Mouse (Mus musculus) retina, postnatal 7 days (tissue): ENCODE results near the gene Nedd9.

Source experiments
- DNase-seq: peaks from one replicate; pipeline ENCODE4 v3.0.0-alpha.2; 2012; ENCODE audit warnings: low read depth, low spot score

Gene Nedd9

DNA sequence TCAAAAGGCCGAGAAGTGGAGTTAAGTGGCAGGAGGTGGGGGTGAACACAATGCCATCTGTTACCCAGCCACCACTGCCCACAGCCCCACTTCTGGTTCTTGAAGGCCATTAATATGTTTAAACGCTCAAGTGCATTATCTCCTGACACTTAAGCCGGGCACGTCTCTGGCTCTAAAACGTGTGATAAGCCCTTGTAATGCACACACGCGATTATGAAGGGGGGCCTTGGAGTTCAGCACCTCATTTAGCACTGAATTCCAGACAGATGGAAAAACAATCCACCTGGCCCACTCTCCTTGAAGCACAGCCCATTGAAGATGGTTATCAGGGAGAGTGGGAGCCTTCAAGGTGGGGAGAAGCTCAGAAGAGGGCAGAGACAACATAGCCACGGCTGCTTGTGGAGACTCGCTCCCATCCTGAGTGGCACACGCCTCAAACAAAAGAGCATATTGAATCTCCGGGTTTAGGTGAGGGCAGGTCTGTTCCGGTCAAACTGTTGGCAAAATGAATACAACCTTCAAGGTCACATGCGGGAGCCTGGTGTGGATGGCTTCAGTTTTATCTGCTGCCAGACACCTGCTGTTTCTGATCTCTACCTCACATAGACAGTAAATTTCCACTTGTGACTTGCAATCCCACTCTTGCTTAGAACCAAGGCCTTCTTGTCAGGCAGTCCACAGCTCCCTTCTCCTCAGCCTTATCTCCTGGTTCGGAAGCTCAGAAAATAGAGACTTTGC is 30.7 kb downstream of the Nedd9 start:
- peak; percentile 29 for DNase-seq

- DNase-seq: no peak
Observed at GRCm38 (mm10) chr13:41453227-41454193, 33.7 kb downstream of the Nedd9 start.

GRCm38 (mm10) chr13:41450821-41451220 is 36.3 kb downstream of the Nedd9 start:
- DNase-seq: no peak

DNA sequence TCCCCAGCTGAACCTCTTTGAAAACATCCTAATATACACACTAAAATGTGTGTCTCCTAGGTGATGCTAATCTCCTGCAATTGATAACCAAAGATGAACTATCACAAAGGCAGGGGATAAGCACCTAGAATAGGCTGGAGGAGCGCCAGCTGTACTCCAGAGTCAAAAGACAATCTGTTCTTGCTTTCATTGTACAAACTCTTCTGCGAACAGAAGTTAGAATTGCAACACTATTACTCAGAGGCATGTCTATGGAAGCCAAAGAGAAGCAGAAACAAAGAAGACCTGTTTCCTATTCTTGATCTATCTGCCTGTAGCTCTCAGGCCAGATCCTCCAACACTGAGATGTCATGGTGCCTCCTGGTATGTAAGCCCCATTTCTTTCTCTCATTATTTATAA is 38.0 kb downstream of the Nedd9 start:
- DNase-seq: no peak

DNA sequence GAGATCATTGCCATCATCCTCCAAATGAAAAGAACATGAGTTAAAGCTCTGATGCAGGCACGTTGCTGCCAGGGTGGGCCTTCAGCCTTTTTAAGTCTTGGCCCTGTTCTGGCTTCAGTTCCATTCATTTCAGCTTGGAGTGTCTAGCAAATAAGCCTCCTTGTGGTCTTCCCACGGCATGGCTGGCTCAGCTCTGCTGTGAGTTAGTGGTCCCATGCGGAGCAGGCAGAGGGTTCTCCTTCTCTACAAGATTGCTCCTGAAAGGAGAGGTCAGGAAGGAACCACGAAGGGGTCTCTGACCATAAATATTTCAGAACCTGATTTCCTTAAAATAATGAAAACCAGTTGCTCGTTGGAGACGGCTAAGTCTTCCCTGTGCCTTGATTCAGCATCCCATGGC is 40.0 kb downstream of the Nedd9 start:
- no peak for DNase-seq

GRCm38 (mm10) chr13:41446591-41446990 is 40.6 kb downstream of the Nedd9 start:
- no peak for DNase-seq

GRCm38 (mm10) chr13:41445067-41445808 is 41.9 kb downstream of the Nedd9 start:
- DNase-seq: no peak

- DNase-seq: no peak
Observed at GRCm38 (mm10) chr13:41444230-41444629, 42.9 kb downstream of the Nedd9 start.

- no peak for DNase-seq
Observed at GRCm38 (mm10) chr13:41442145-41442544, 45.0 kb downstream of the Nedd9 start.

DNA sequence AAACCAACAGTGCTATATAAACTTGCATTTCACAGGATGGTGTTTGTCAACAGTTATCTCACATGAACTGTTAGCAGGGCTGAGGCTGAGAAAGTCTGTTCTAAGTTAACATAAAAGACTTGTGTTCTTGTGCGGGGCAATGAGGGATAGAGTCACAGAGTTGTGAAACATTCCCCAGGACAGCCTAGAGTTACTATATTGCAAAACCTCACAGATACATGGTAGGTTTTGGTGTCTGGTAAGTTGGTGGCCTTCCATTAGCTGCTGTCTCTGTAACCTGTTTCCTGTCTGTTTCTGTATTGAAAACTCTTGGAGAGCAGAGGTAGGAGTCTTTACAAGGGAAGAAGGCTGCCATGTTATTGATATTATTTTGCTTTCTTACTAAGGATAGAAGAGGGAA is 47.0 kb downstream of the Nedd9 start:
- DNase-seq: no peak

GRCm38 (mm10) chr13:41437390-41437789 is 49.8 kb downstream of the Nedd9 start:
- DNase-seq: no peak

DNA sequence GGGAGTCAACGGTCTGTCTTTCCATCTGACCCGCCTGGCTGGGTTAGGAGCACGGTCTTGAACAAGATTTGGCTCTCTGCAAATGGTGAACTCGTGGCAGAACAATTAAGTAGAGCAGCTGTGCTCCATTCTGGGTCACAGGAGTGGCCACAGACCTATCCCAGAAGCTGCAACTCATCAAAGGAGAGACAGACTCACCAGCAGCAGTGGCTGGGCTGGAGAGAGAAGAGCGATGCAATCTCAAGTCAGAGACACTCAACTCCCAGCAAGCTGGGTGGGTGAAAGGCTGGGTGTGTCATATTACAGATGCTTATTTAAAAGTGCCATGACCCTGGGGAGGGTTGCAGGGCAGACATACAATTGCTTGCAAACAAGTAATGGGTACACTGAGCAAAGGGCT is 50.4 kb downstream of the Nedd9 start:
- DNase-seq: no peak

DNA sequence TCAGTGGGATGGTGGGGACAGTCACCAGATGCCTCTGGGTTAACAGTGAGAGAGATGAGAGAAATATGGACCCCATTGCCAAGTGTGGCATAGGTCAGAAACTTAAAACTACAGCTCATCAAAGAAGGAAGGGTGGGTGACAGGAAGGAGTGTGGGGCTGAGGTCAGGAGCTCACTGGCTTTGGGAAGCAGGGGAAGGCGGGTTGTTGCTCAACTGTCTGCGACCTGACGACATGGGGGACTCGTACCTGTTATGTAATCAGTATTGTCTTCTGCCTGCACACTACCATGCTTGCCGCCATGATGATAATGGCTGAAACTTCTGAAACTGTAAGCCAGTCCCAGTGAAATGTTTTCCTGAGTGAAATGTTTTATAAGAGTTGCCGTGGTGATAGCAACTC is 54.0 kb downstream of the Nedd9 start:
- DNase-seq: no peak

DNA sequence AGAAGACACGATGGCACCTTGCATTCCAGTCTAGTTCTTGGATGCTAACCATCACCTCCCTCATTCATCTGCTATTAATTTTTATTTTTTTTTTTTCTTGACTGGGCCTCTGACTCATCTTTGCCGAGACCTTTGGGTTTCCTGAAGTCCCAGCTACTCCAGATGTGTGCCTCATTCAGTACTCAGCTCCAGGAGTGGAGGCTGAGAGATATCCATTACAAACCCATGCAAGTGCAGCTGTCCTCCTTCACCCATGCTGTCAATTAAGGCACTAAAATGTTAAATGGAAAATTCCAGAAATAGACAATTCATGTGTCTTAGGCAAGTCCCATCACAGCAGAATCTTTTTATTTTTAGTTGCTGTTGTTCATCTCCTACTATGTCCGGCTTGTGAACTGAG is 55.4 kb downstream of the Nedd9 start:
- DNase-seq: no peak

DNA sequence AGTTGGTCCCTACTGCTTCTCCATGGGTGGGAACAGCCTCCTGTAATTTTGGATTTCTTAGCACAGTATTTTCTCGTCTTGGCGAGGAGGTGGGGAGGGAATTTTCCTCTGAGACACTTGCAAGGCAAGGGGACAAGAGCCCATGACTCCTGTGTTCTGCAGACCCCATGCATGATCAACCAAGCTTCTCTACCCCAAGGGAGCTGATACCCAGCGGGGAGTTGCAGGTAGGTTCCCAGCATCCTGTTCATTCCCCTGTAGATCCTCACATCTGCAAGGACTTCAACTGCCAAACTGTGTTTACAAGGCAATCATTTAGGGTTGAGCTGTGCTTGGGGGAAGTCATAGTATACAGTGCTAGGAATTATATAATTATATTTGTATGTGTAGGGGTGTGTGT is 60.1 kb downstream of the Nedd9 start:
- DNase-seq: no peak

- DNase-seq: no peak
Observed at GRCm38 (mm10) chr13:41423463-41424074, 63.6 kb downstream of the Nedd9 start.

DNA sequence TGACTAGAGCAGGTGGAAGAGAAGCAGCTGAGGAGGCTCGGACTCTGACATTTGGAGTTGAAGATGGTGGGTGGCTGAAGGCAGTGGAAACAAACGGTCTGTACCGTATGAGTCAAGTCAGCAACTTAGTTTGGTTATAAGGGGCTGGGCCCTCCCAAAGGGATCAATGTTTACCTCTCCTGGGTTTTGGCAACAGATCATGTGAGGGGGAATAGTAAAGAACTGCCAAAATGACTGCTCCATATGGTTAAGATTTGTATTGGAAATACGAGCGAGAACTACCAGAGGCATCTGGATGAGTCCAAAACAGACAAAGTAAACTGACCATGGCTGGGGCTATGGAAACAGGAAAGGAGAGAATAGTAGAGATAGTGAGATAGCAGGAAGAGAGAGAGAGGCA is 64.6 kb downstream of the Nedd9 start:
- DNase-seq: no peak

- no peak for DNase-seq
Observed at GRCm38 (mm10) chr13:41420376-41420775, 66.8 kb downstream of the Nedd9 start.

DNA sequence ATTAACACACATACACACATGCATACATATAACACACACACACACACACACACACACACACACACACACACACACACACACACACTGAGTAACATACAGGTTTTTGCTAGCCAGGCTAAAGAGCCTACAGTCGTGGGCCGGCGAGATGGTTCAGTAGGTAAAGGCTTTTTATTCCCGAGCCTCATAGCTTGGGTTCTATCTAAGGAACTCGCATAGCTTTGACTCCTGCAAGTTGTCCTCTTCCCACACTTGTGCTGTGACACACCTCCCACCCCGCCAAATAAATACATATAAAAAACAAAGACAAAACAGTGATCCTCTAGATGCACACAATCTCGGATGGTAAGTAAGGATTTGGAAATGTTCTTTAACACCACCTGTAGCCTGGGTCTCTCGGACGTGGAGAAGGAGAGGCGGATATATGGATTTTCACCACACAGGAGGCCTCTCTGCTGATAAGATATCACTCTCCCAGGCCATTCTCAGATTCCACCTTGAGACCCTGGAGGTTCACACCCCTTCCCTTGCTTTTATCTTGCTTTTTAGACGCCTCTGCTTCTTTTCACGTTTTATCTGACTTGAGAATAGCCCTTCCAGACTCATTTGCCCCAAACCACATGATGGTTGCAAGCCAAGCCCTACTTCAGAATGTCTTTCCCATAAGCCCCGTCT is 68.8 kb downstream of the Nedd9 start:
- no peak for DNase-seq

DNA sequence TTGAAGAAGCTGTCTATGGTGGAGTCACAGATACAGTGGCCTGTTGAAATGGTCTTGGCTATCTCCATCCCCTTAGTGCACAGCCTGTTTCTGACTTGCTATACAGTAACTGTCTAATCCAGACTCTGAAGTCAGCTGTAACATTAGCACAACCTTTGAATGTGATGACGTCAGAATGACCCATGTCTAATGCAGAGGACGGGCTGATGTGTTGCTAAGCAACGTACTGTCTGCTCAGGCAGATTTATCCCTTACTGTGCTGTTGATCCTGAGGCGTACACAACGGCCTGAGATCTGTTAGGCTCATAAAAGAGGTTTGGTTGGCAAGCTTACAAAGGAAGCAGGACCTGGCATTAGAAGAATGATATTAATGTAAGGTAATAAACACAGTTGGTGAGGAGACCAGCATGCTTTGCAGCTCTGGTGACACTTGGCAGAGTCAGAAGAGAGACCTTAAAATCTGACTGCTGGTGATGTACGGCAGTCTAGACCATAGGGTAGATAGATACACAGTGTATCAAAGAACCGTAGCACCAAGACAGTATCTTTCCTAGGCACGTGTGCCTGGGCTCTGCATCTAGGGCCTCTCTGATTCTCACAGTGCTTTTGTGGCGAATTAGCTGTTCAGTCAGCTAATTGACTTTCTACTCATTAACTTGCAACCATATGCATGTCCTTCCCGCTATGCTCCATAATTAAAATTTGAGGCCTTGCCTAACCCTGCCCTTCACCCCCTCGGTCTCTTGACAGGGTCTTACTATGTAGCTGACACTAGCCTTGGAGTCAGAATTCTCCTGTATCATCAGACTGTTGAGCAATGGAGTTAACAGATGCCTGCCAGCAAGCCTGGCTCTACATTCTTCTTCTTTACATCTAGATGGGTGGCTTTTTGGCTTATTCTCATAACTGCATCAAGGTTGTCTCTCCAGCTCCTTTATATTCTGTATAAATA is 70.8 kb downstream of the Nedd9 start:
- peak; percentile 6 for DNase-seq
